Mouse (Mus musculus) small intestine, adult 2 months (tissue): ENCODE measurements around the gene Rnd1. TPM values are rescaled to one million over a fixed set of nuclear protein-coding genes. Genes with fewer than 3 reads are reported as not detected.

Experiments used
- H3K27ac ChIP-seq: fragments of 200-500 bp; 2 replicates; pipeline ENCODE4 v1.5.1; 2012; ENCODE audit warnings: low read depth, low read length, control low read depth, inconsistent platforms; ENCODE audit not compliant: insufficient read depth
- H3K27me3 ChIP-seq: fragments of 200-500 bp; 2 replicates; pipeline ENCODE4 v1.6.1; 2012; ENCODE audit warnings: mild to moderate bottlenecking, moderate library complexity, low read length, inconsistent platforms; ENCODE audit not compliant: control insufficient read depth, insufficient read depth
- H3K36me3 ChIP-seq: fragments of 200-500 bp; 2 replicates; pipeline ENCODE4 v1.6.1; 2012; ENCODE audit warnings: mild to moderate bottlenecking, low read length, control low read depth, inconsistent platforms; ENCODE audit not compliant: control insufficient read depth, insufficient read depth
- H3K4me1 ChIP-seq: fragments of 200-500 bp; 2 replicates; pipeline ENCODE4 v1.6.1; 2012; ENCODE audit warnings: low read length, inconsistent platforms, mixed read lengths; ENCODE audit not compliant: control insufficient read depth, insufficient read depth, insufficient read length
- H3K4me3 ChIP-seq: fragments of 200-500 bp; 2 replicates; pipeline ENCODE4 v1.5.1; 2012; ENCODE audit warnings: low read depth, mild to moderate bottlenecking, control low read depth, inconsistent platforms, low read length, moderate library complexity
- CTCF ChIP-seq: fragments of 200-500 bp; IDR thresholded peaks from 2 replicates; pipeline ENCODE4 v1.5.1; 2012; ENCODE audit warnings: low read depth, mild to moderate bottlenecking, control low read depth, inconsistent platforms, low read length, moderate library complexity, mixed read lengths; ENCODE audit not compliant: insufficient replicate concordance, insufficient read length; ENCODE audit errors: extremely low read depth
- POLR2A ChIP-seq: fragments of 200-500 bp; IDR thresholded peaks from 2 replicates; pipeline ENCODE4 v1.6.1; 2012; ENCODE audit warnings: low read depth, mild to moderate bottlenecking, control low read depth, inconsistent platforms, low read length, moderate library complexity
- WGBS: fragments of 180-500 bp; shearing (Covaris S2); methylation state at CpG from one replicate; pipeline ENCODE4 v1.1.7; 2018; 5-methylcytosine and 5-hydroxymethylcytosine counted together
- polyA plus RNA-seq: library from polyadenylated mRNA; depleted of rRNA; stranded (reverse); fragments of >200 nt; gene quantifications from 2 replicates; pipeline ENCODE4 v1.2.3, GENCODE M21; 2012; rRNA removed

The Rnd1 gene
- 1.6 and 2.2 TPM in 2 replicates for polyA plus RNA-seq

GRCm38 (mm10) chr15:98676940-98677728 lies at the start of gene Rnd1:
Gene Rnd1, minus strand, starts transcription at chr15:98677461.
- under 1% methylated on average over 37 of the region's 37 CpGs for WGBS
- Histone ChIP-seq H3K4me3 (peak within 1 kb of the TSS; percentile 65), H3K4me1 (peaks cover 8% of the 10 kb centered on the region), H3K27me3 (peaks cover 31% of the 10 kb centered on the region), H3K27ac (no peak within 1 kb of the TSS), H3K36me3 (no peaks in the 10 kb centered on the region)
- TF ChIP-seq POLR2A, result peak; percentile 98
- no peak for TF ChIP-seq CTCF

DNA sequence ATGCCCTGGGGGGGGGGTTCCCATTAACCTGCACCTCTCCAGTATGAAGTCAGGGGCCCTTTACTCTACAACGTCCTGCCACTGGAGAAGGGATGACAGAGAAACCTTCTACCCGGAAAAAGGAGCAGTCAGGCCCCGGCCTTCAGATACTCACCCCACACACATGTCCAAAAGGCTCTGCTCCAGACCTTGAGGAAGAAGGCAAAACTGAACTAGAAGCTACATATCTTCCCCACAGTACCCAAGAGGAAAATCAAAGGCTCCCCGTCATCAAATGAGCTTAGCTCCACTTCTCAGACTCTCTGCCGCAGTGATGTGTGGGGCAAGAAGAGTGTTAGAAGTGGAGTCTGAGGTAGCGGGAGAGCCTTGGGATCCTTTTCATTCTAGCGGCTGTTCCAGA lies 49.5 kb upstream of the Rnd1 start:
- Histone ChIP-seq H3K4me3 (peak overlapping the region; percentile 65), H3K4me1 (peaks cover 12% of the 10 kb centered on the region), H3K27me3 (peaks cover 7% of the 10 kb centered on the region; the same call in 1 of the 2 replicates), H3K27ac (no peak overlapping the region), H3K36me3 (no peaks in the 10 kb centered on the region)
- TF ChIP-seq CTCF, result no peak
- TF ChIP-seq POLR2A, result no peak
- 82% methylated on average over 7 of the region's 7 CpGs for WGBS

GRCm38 (mm10) chr15:98726079-98726478 lies 48.8 kb upstream of the Rnd1 start:
- no peak overlapping the region for H3K4me3 ChIP-seq
- 84% methylated on average over 4 of the region's 4 CpGs for WGBS
- no peaks in the 10 kb centered on the region for H3K36me3 ChIP-seq
- H3K27ac ChIP-seq, result no peak overlapping the region
- no peak for TF ChIP-seq CTCF
- TF ChIP-seq POLR2A, result no peak
- H3K27me3 ChIP-seq, result peaks cover 7% of the 10 kb centered on the region; the same call in 1 of the 2 replicates
- H3K4me1 ChIP-seq, result peaks cover 12% of the 10 kb centered on the region

- Histone ChIP-seq H3K27ac (no peak overlapping the region), H3K36me3 (no peaks in the 10 kb centered on the region), H3K27me3 (peaks cover 7% of the 10 kb centered on the region; the same call in 1 of the 2 replicates), H3K4me1 (peaks cover 12% of the 10 kb centered on the region), H3K4me3 (no peak overlapping the region)
- TF ChIP-seq CTCF (no peak), POLR2A (no peak)
- WGBS, result 26% methylated on average over 17 of the region's 19 CpGs
Observed at GRCm38 (mm10) chr15:98724441-98724840, 47.2 kb upstream of the Rnd1 start.

GRCm38 (mm10) chr15:98722854-98723253 lies 45.6 kb upstream of the Rnd1 start:
- Histone ChIP-seq H3K4me3 (no peak overlapping the region), H3K4me1 (peaks cover 7% of the 10 kb centered on the region), H3K27me3 (peaks cover 7% of the 10 kb centered on the region; the same call in 1 of the 2 replicates), H3K27ac (no peak overlapping the region), H3K36me3 (no peaks in the 10 kb centered on the region)
- WGBS, result 55% methylated on average over 14 of the region's 14 CpGs
- TF ChIP-seq POLR2A (no peak), CTCF (no peak)

- H3K27me3 ChIP-seq, result peaks cover 7% of the 10 kb centered on the region; the same call in 1 of the 2 replicates
- H3K4me1 ChIP-seq, result peaks cover under 1% of the 10 kb centered on the region; the same call in 1 of the 2 replicates
- no peak overlapping the region for H3K27ac ChIP-seq
- no peak for TF ChIP-seq POLR2A
- no peak for TF ChIP-seq CTCF
- H3K4me3 ChIP-seq, result no peak overlapping the region
- WGBS, result 88% methylated on average over 8 of the region's 8 CpGs
- no peaks in the 10 kb centered on the region for H3K36me3 ChIP-seq
Observed at GRCm38 (mm10) chr15:98722191-98722590, 44.9 kb upstream of the Rnd1 start.

DNA sequence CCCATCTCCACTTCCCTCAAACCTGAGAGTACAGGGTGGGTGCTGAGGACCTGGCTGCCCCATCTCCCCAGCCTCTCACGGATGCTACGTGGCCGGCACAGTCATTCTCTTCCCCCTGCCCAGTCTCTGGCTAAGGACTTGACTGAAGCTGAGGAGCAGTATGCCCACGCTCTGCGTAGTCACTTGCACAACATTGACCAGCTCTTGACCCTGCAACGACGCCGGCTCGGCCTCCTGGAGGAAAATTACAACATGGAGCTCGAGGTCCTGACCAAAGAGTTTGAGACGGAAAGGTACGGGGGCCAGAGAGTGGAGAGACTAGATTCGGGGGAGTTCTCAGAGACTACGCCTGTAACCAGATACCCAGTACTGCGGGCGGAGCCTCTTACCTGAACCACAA lies 40.0 kb upstream of the Rnd1 start:
- 76% methylated on average over 16 of the region's 16 CpGs for WGBS
- Histone ChIP-seq H3K4me3 (no peak overlapping the region), H3K27me3 (no peaks in the 10 kb centered on the region), H3K27ac (no peak overlapping the region), H3K4me1 (peaks cover 7% of the 10 kb centered on the region; the same call in 1 of the 2 replicates), H3K36me3 (no peaks in the 10 kb centered on the region)
- TF ChIP-seq POLR2A (no peak), CTCF (no peak)
